Mouse (Mus musculus) hindbrain, postnatal 0 days (tissue): ENCODE measurements around the gene Gpr146. TPM values are rescaled to one million over a fixed set of nuclear protein-coding genes. Genes with fewer than 3 reads are reported as not detected.
"Not testable (repeated sequence)": the region's sequence is repeated elsewhere in the genome, so short reads cannot be mapped to it uniquely, and the experiment has no call there.

ENCODE experiments used
- ATAC-seq: fragments of 200-750 bp; cut with Nextera tagmentation; 2 replicates; pipeline ENCODE4 v1.8.0; 2017; ENCODE audit warnings: mild to moderate bottlenecking, moderate TSS enrichment, moderate library complexity
- DNase-seq: peaks from one replicate; pipeline ENCODE4 v3.0.0-alpha.2; 2015; ENCODE audit warnings: low spot score
- H3K27ac ChIP-seq: fragments of 300-500 bp; sonication (generic); 2 replicates; pipeline ENCODE4 v1.5.1; 2014; ENCODE audit warnings: mild to moderate bottlenecking
- H3K27me3 ChIP-seq: fragments of 300-500 bp; sonication (generic); 2 replicates; pipeline ENCODE4 v1.6.1; 2014; ENCODE audit warnings: low read length, mixed read lengths; ENCODE audit not compliant: insufficient read depth
- H3K36me3 ChIP-seq: fragments of 300-500 bp; sonication (generic); 2 replicates; pipeline ENCODE4 v1.6.1; 2014; ENCODE audit warnings: low read length, mixed read lengths; ENCODE audit not compliant: insufficient read depth
- H3K4me1 ChIP-seq: fragments of 300-500 bp; sonication (generic); 2 replicates; pipeline ENCODE4 v1.6.1; 2014; ENCODE audit warnings: antibody characterized with exemption, low read length, mixed read lengths; ENCODE audit not compliant: insufficient read depth
- H3K4me2 ChIP-seq: fragments of 300-500 bp; sonication (generic); 2 replicates; pipeline ENCODE4 v1.6.1; 2014; ENCODE audit warnings: low read depth, mild to moderate bottlenecking, low read length, moderate library complexity, mixed read lengths
- H3K4me3 ChIP-seq: fragments of 300-500 bp; sonication (generic); 2 replicates; pipeline ENCODE4 v1.5.1; 2014; ENCODE audit warnings: low read length
- H3K9ac ChIP-seq: fragments of 300-500 bp; sonication (generic); replicated peaks from 2 replicates; pipeline ENCODE4 v1.6.1; 2014; ENCODE audit warnings: mild to moderate bottlenecking, low read length, moderate library complexity, mixed read lengths
- H3K9me3 ChIP-seq: fragments of 300-500 bp; sonication (generic); 2 replicates; pipeline ENCODE4 v1.6.1; 2016; ENCODE audit warnings: low read length, mixed read lengths
- CTCF ChIP-seq: IDR thresholded peaks from 2 replicates; pipeline ENCODE4 v1.5.1; 2016; ENCODE audit warnings: antibody characterized with exemption, control low read depth, low read depth
- WGBS: fragments of 180-500 bp; shearing (Covaris S2); extraction: QIAGEN DNeasy Blood & Tissue Kit; methylation state at CpG from one replicate; pipeline ENCODE4 v1.1.7; 2014; 5-methylcytosine and 5-hydroxymethylcytosine counted together
- polyA plus RNA-seq: library from polyadenylated mRNA; unstranded; fragments of >200 nt; fragmentation: Nextera tagmentation; extraction: Ambion mirVana; gene quantifications from 2 replicates; pipeline ENCODE4 v1.2.1, GENCODE M21; 2015
- total RNA-seq: library from RNA; depleted of rRNA; stranded (reverse); fragments of >200 nt; gene quantifications from 2 replicates; pipeline ENCODE4 v1.2.3, GENCODE M21; 2014; rRNA removed

Gpr146 gene
- 8.1 and 10.1 TPM in 2 replicates for total RNA-seq
- 3.7 and 4.4 TPM in 2 replicates for polyA plus RNA-seq

GRCm38 (mm10) chr5:139377468-139378270, at the start of gene Gpr146:
TSS of gene Gpr146 (plus strand) at chr5:139377697.
- Histone ChIP-seq H3K4me2 (no peak within 1 kb of the TSS), H3K9ac (no peak within 1 kb of the TSS), H3K4me1 (peaks cover 22% of the 10 kb centered on the region), H3K27ac (peak within 1 kb of the TSS; percentile 22; the same call in 1 of the 2 replicates), H3K36me3 (no peaks in the 10 kb centered on the region), H3K27me3 (no peaks in the 10 kb centered on the region), H3K9me3 (no peaks in the 10 kb centered on the region), H3K4me3 (no peak within 1 kb of the TSS)
- DNase-seq (no peak), ATAC-seq (no peak)
- WGBS: 70% methylated on average over 18 of the region's 18 CpGs
- no peak for TF ChIP-seq CTCF

- no peak for ATAC-seq
- H3K4me1 ChIP-seq: no peaks in the 10 kb centered on the region
- DNase-seq: no peak
- H3K4me2 ChIP-seq: no peak overlapping the region
- H3K36me3 ChIP-seq: no peaks in the 10 kb centered on the region
- 64% methylated on average over 7 of the region's 7 CpGs for WGBS
- H3K4me3 ChIP-seq: no peak overlapping the region
- no peak overlapping the region for H3K27ac ChIP-seq
- no peak overlapping the region for H3K9ac ChIP-seq
- no peak for TF ChIP-seq CTCF
- no peaks in the 10 kb centered on the region for H3K27me3 ChIP-seq
- no peaks in the 10 kb centered on the region for H3K9me3 ChIP-seq
These were observed 46.7 kb upstream of the Gpr146 start for GRCm38 (mm10) chr5:139330766-139331165.

GRCm38 (mm10) chr5:139331742-139332141, 45.8 kb upstream of the Gpr146 start:
- 16% methylated on average over 8 of the region's 8 CpGs for WGBS
- Histone ChIP-seq H3K9me3 (no peaks in the 10 kb centered on the region), H3K4me1 (no peaks in the 10 kb centered on the region), H3K4me2 (no peak overlapping the region), H3K27ac (no peak overlapping the region), H3K4me3 (no peak overlapping the region), H3K9ac (no peak overlapping the region), H3K36me3 (peaks cover 2% of the 10 kb centered on the region; the same call in 1 of the 2 replicates), H3K27me3 (no peaks in the 10 kb centered on the region)
- TF ChIP-seq CTCF: peak; percentile 98
- DNase-seq (peak; percentile 86), ATAC-seq (peak; percentile 10; the same call in 1 of the 2 replicates)

GRCm38 (mm10) chr5:139332590-139333272, 44.8 kb upstream of the Gpr146 start:
- Histone ChIP-seq H3K4me1 (no peaks in the 10 kb centered on the region), H3K27me3 (no peaks in the 10 kb centered on the region), H3K4me2 (no peak overlapping the region), H3K36me3 (peaks cover 10% of the 10 kb centered on the region; the same call in 1 of the 2 replicates), H3K27ac (no peak overlapping the region), H3K9ac (no peak overlapping the region), H3K4me3 (no peak overlapping the region), H3K9me3 (no peaks in the 10 kb centered on the region)
- no peak for TF ChIP-seq CTCF
- no peak for DNase-seq
- 0 out of 2 replicates have a peak, but pooled peaks have one; percentile 4 for ATAC-seq
- WGBS: 87% methylated on average over 8 of the region's 8 CpGs

GRCm38 (mm10) chr5:139333301-139334013, 44.0 kb upstream of the Gpr146 start:
- H3K9me3 ChIP-seq: no peaks in the 10 kb centered on the region
- no peak overlapping the region for H3K27ac ChIP-seq
- no peak overlapping the region for H3K4me2 ChIP-seq
- TF ChIP-seq CTCF: 0 out of 2 replicates have a peak, but pooled peaks have one; percentile 9
- no peak overlapping the region for H3K9ac ChIP-seq
- no peaks in the 10 kb centered on the region for H3K4me1 ChIP-seq
- 69% methylated on average over 16 of the region's 16 CpGs for WGBS
- H3K4me3 ChIP-seq: no peak overlapping the region
- no peaks in the 10 kb centered on the region for H3K27me3 ChIP-seq
- H3K36me3 ChIP-seq: peaks cover 17% of the 10 kb centered on the region; the same call in 1 of the 2 replicates
- ATAC-seq: no peak
- no peak for DNase-seq

- TF ChIP-seq CTCF: peak; percentile 25; the same call in 1 of the 2 replicates
- H3K4me2 ChIP-seq, H3K27me3 ChIP-seq, H3K9ac ChIP-seq, ATAC-seq, H3K27ac ChIP-seq, H3K4me3 ChIP-seq, H3K9me3 ChIP-seq, H3K4me1 ChIP-seq, DNase-seq: not testable (repeated sequence)
- 89% methylated on average over 10 of the region's 10 CpGs for WGBS
- peaks cover 25% of the 10 kb centered on the region; the same call in 1 of the 2 replicates for H3K36me3 ChIP-seq
These were observed 43.1 kb upstream of the Gpr146 start for GRCm38 (mm10) chr5:139334394-139334793.
